Mouse (Mus musculus) lung, adult 2 months (tissue): ENCODE measurements around the gene Swt1.

Source experiments
- CTCF ChIP-seq: fragments of 200-500 bp; IDR thresholded peaks from 2 replicates; pipeline ENCODE4 v1.5.1; 2011; ENCODE audit warnings: mild to moderate bottlenecking, low read length, control low read depth; ENCODE audit not compliant: insufficient read depth
- POLR2A ChIP-seq: fragments of 200-500 bp; IDR thresholded peaks from 2 replicates; pipeline ENCODE4 v1.6.1; 2011; ENCODE audit warnings: low read depth, mild to moderate bottlenecking, control low read depth, low read length, borderline replicate concordance; ENCODE audit errors: extremely low read depth

GRCm38 (mm10) chr1:151427888-151428262 lies 380 bp downstream of the Swt1 start:
- TF ChIP-seq CTCF (no peak), POLR2A (no peak)
